Mouse (Mus musculus) CH12.LX (cell line): Measurements from ENCODE around the gene BC052040. TPM values are rescaled to one million over a fixed set of nuclear protein-coding genes. Genes with fewer than 3 reads are reported as not detected.

ENCODE experiments used
- DNase-seq: peaks from one replicate; pipeline ENCODE4 v3.0.0-alpha.2; 2013; ENCODE audit errors: extremely low read depth
- H3K27ac ChIP-seq: 2 replicates; pipeline ENCODE4 v1.5.1; 2012; ENCODE audit warnings: low read depth, mild to moderate bottlenecking, control low read depth, moderate library complexity; ENCODE audit not compliant: insufficient read depth
- H3K27me3 ChIP-seq: replicated peaks from 2 replicates; pipeline ENCODE3; 2012; ENCODE audit warnings: inconsistent platforms
- H3K36me3 ChIP-seq, 2 experiments: replicated peaks in 1 of 2; 2 replicates each; pipeline versions ENCODE3 to v1.6.1; 2012; ENCODE audit warnings: inconsistent platforms in 1 of 2, low read length in 1 of 2, mild to moderate bottlenecking in 1 of 2, mixed read lengths in 1 of 2, moderate library complexity in 1 of 2; ENCODE audit not compliant: control insufficient read depth in 1 of 2, insufficient read depth in 1 of 2
- H3K4me1 ChIP-seq, 2 experiments: 2 replicates each; pipeline ENCODE4 v1.6.1; 2012; ENCODE audit warnings: inconsistent platforms in 1 of 2, moderate library complexity in 1 of 2; ENCODE audit not compliant: insufficient read depth in 2 of 2, control insufficient read depth in 1 of 2
- H3K4me2 ChIP-seq: 2 replicates; pipeline ENCODE4 v1.6.1; 2012; ENCODE audit warnings: low read depth, mild to moderate bottlenecking, control low read depth; ENCODE audit not compliant: poor library complexity, insufficient read depth, severe bottlenecking
- H3K4me3 ChIP-seq, 3 experiments: fragments of 150-350 bp in 1 of 3; sonication (generic) in 1 of 3; replicated peaks in 1 of 3; 2 replicates each; pipeline versions ENCODE3 to v1.5.1; 2011 to 2012; ENCODE audit warnings: low read depth in 2 of 3, low read length in 2 of 3, mild to moderate bottlenecking in 2 of 3, moderate library complexity in 2 of 3, control low read depth in 1 of 3, improper control_type of control experiment in 1 of 3, inconsistent platforms in 1 of 3, mixed read lengths in 1 of 3; ENCODE audit not compliant: poor library complexity in 1 of 3
- H3K79me2 ChIP-seq: replicated peaks from 2 replicates; pipeline ENCODE4 v1.6.1; 2012; ENCODE audit warnings: mild to moderate bottlenecking, moderate library complexity; ENCODE audit not compliant: control insufficient read depth, poor library complexity, insufficient read depth, severe bottlenecking; ENCODE audit errors: extremely low read depth
- H3K9ac ChIP-seq: 2 replicates; pipeline ENCODE4 v1.6.1; 2012; ENCODE audit warnings: low read depth, mild to moderate bottlenecking, control low read depth, moderate library complexity; ENCODE audit not compliant: insufficient read depth
- H3K9me3 ChIP-seq: replicated peaks from 2 replicates; pipeline ENCODE3; 2012; ENCODE audit warnings: low read length, inconsistent platforms, mixed read lengths
- CHD1 ChIP-seq: IDR thresholded peaks from 2 replicates; pipeline ENCODE4 v1.6.1; 2012; ENCODE audit warnings: low read depth, low read length, improper control_type of control experiment, inconsistent platforms
- ELF1 ChIP-seq: IDR thresholded peaks from 2 replicates; pipeline ENCODE4 v1.6.1; 2014; ENCODE audit warnings: low read depth, mild to moderate bottlenecking, inconsistent platforms, low read length, improper control_type of control experiment
- EP300 ChIP-seq: IDR thresholded peaks from 2 replicates; pipeline ENCODE4 v1.6.1; 2011; ENCODE audit warnings: low read length, improper control_type of control experiment
- ETS1 ChIP-seq: conservative IDR thresholded peaks from 2 replicates; pipeline ENCODE4 v1.6.1; 2012; ENCODE audit warnings: low read depth, mild to moderate bottlenecking, inconsistent platforms, low read length, improper control_type of control experiment, moderate library complexity
- HCFC1 ChIP-seq: IDR thresholded peaks from 2 replicates; pipeline ENCODE4 v1.6.1; 2012; ENCODE audit warnings: low read depth, mild to moderate bottlenecking, inconsistent platforms, low read length, improper control_type of control experiment
- IRF4 ChIP-seq: IDR thresholded peaks from 2 replicates; pipeline ENCODE4 v1.6.1; 2014; ENCODE audit warnings: low read depth, mild to moderate bottlenecking, inconsistent platforms, low read length, improper control_type of control experiment
- JUN ChIP-seq: IDR thresholded peaks from 2 replicates; pipeline ENCODE4 v1.6.1; 2011; ENCODE audit warnings: low read depth, mild to moderate bottlenecking, low read length, improper control_type of control experiment, moderate library complexity; ENCODE audit not compliant: insufficient read depth
- KAT2A ChIP-seq: IDR thresholded peaks from 2 replicates; pipeline ENCODE4 v1.6.1; 2012; ENCODE audit warnings: low read length, improper control_type of control experiment, inconsistent platforms; ENCODE audit not compliant: insufficient replicate concordance
- MAFK ChIP-seq: IDR thresholded peaks from 2 replicates; pipeline ENCODE4 v1.6.1; 2011; ENCODE audit warnings: low read length, improper control_type of control experiment; ENCODE audit not compliant: insufficient replicate concordance
- MAX ChIP-seq: IDR thresholded peaks from 2 replicates; pipeline ENCODE4 v1.6.1; 2011; ENCODE audit warnings: low read length, improper control_type of control experiment
- MAZ ChIP-seq: IDR thresholded peaks from 2 replicates; pipeline ENCODE4 v1.6.1; 2012; ENCODE audit warnings: low read depth, mild to moderate bottlenecking, inconsistent platforms, low read length, improper control_type of control experiment, moderate library complexity
- MEF2A ChIP-seq: IDR thresholded peaks from 2 replicates; pipeline ENCODE4 v1.6.1; 2014; ENCODE audit warnings: low read depth, mild to moderate bottlenecking, inconsistent platforms, low read length, improper control_type of control experiment, borderline replicate concordance
- MYC ChIP-seq: IDR thresholded peaks from 2 replicates; pipeline ENCODE4 v1.6.1; 2011; ENCODE audit warnings: low read depth, mild to moderate bottlenecking, improper control_type of control experiment, low read length
- NELFE ChIP-seq: IDR thresholded peaks from 2 replicates; pipeline ENCODE4 v1.6.1; 2011; ENCODE audit warnings: low read depth, low read length, improper control_type of control experiment
- POLR2A ChIP-seq: IDR thresholded peaks from 2 replicates; pipeline ENCODE4 v1.6.1; 2011; ENCODE audit warnings: low read depth, mild to moderate bottlenecking, improper control_type of control experiment, low read length
- RCOR1 ChIP-seq: conservative IDR thresholded peaks from 2 replicates; pipeline ENCODE4 v1.6.1; 2012; ENCODE audit warnings: low read depth, mild to moderate bottlenecking, inconsistent platforms, low read length, improper control_type of control experiment
- SIN3A ChIP-seq: IDR thresholded peaks from 2 replicates; pipeline ENCODE4 v1.6.1; 2012; ENCODE audit warnings: low read length, improper control_type of control experiment, inconsistent platforms
- SMC3 ChIP-seq: IDR thresholded peaks from 2 replicates; pipeline ENCODE4 v1.6.1; 2011; ENCODE audit warnings: low read depth, low read length, improper control_type of control experiment
- TBP ChIP-seq: conservative IDR thresholded peaks from 2 replicates; pipeline ENCODE4 v1.6.1; 2011; ENCODE audit warnings: low read depth, low read length, improper control_type of control experiment
- USF2 ChIP-seq: conservative IDR thresholded peaks from 2 replicates; pipeline ENCODE4 v1.6.1; 2011; ENCODE audit warnings: low read depth, low read length, improper control_type of control experiment
- ZC3H11A ChIP-seq: IDR thresholded peaks from 2 replicates; pipeline ENCODE4 v1.6.1; 2012; ENCODE audit warnings: low read depth, mild to moderate bottlenecking, inconsistent platforms, low read length, improper control_type of control experiment
- ZNF384 ChIP-seq: IDR thresholded peaks from 2 replicates; pipeline ENCODE4 v1.6.1; 2012; ENCODE audit warnings: low read depth, low read length, improper control_type of control experiment, inconsistent platforms
- dilution Hi-C: fragments of 300-500 bp; cut with MboI; formaldehyde crosslinking; loops from 2 replicates; pipeline ENCODE4 v1.14.3; 2020; ENCODE audit warnings: low sequenced_read_pairs; ENCODE audit not compliant: extremely low pct_unique_long_range_greater_than_20kb, extremely low pct_ligation_motif_present
- in situ Hi-C: fragments of 300-500 bp; cut with MboI; formaldehyde crosslinking; loops from 3 replicates; pipeline ENCODE4 v1.14.3; 2019; ENCODE audit warnings: low sequenced_read_pairs, low pct_ligation_motif_present, low pct_unique_long_range_greater_than_20kb, mixed read lengths
- polyA plus RNA-seq: library from polyadenylated mRNA; unstranded; fragments of >175 nt; gene quantifications from 2 replicates; pipeline ENCODE4 v1.2.1, GENCODE M21; 2012; ENCODE audit warnings: low read depth; ENCODE audit not compliant: insufficient read length
- total RNA-seq, 2 experiments: library from RNA; depleted of rRNA; stranded (reverse); fragments of 300-350 nt in 1 of 2; fragments of >200 nt in 1 of 2; gene quantifications; 2 replicates each; pipeline ENCODE4 v1.2.3; 2012 to 2014

BC052040 gene
- total and polyA plus RNA-seq, 3 experiments = 5.9 to 16.5 (median 6.5) TPM

DNA sequence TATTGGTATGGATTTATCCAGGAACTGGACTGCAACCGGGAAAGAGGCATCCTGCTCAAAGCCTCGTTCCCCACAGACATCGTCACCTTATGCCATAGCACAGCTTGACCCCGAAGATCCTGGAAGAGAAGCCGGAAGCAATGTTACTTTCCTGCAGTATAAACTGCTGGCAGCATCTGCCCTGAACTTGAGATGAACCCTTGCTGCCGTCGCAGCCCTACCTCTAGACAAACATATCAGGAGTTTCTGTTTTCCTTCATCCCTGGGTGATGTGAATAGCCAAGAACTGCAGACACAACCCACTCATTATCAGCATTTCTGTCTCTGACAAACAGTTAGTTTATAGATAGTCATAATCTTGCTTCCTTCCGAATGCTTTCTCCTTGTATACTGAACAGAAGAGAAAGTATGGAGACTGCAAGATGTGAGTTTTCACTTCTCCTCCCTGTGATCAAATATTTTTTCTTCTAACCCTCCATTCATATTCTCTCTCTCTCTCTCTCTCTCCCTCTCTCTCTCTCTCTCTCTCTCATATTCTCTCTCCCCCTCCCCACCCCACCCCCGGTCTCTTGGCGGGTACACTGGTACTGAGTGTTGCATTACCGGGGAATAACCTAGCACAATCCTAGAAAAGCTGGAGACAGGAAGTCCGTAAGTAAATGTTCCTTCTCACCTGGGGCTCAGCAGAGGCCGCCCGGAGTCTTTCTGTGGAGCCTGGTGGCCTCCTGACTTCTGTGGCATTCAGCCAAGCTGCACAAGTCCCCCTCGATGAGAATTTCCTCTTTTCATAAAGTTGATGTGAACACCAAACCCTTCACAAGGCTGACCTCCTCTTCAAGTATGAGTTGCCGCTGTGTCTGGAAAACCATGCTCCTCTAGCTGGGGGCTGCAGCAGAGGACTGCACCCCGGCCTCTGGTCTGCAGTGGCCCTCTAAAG, 195.7 kb downstream of the BC052040 start:
- H3K79me2 ChIP-seq = no peaks in the 10 kb centered on the region
- H3K9me3 ChIP-seq = no peaks in the 10 kb centered on the region
- H3K9ac ChIP-seq = no peak overlapping the region
- dilution Hi-C loops = no loop called here
- in situ Hi-C loops = no loop called here
- H3K4me1 ChIP-seq = peaks cover 0 to 11% of the 10 kb centered on the region in 2 experiments; a peak in 3 of 4 replicates
- H3K4me2 ChIP-seq = no peak overlapping the region
- no peak overlapping the region for H3K4me3 ChIP-seq
- DNase-seq = no peak
- TF ChIP-seq NELFE = no peak
- no peak for TF ChIP-seq IRF4
- TF ChIP-seq POLR2A = no peak
- no peak for TF ChIP-seq MAFK
- no peak for TF ChIP-seq SIN3A
- no peak for TF ChIP-seq ELF1
- no peak for TF ChIP-seq EP300
- no peak for TF ChIP-seq MYC
- TF ChIP-seq SMC3 = no peak
- no peak for TF ChIP-seq JUN
- TF ChIP-seq TBP = no peak
- TF ChIP-seq RCOR1 = no peak
- TF ChIP-seq MAZ = no peak
- TF ChIP-seq ZNF384 = no peak
- no peak for TF ChIP-seq CHD1
- TF ChIP-seq ETS1 = no peak
- peaks cover 6 to 24% of the 10 kb centered on the region in 2 experiments for H3K36me3 ChIP-seq
- no peaks in the 10 kb centered on the region for H3K27me3 ChIP-seq
- no peak overlapping the region for H3K27ac ChIP-seq

DNA sequence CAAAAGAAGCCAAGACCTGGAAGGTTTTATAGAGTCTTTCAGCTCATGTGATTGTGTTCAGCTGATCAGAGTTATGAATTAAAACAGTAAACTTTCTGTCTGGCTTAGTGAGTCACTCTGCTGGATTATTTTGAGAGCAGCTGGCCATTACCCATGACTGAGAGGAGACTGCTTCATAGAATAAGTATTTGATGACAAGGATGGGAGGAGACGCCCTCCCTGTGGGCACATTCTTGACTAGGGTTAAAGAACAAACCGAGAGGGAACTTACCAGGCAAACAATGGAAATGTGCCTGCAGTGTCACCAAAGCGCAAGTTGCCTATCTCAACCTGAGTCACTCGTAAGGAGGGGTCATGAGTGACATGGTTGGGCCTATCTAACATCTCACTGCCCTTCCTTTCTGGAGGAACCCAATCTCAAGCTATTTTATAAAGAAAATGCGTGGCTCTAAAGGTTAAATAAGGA, 199.1 kb downstream of the BC052040 start:
- Histone ChIP-seq H3K4me2 (no peak overlapping the region), H3K9ac (no peak overlapping the region), H3K27me3 (no peaks in the 10 kb centered on the region), H3K4me1 (no peaks in the 10 kb centered on the region), H3K9me3 (no peaks in the 10 kb centered on the region), H3K36me3 (peaks cover 6 to 22% of the 10 kb centered on the region in 2 experiments), H3K79me2 (no peaks in the 10 kb centered on the region), H3K4me3 (no peak overlapping the region), H3K27ac (no peak overlapping the region)
- TF ChIP-seq HCFC1 (no peak), EP300 (no peak), MAZ (no peak), RCOR1 (no peak), KAT2A (no peak), MEF2A (no peak), MAX (no peak), JUN (no peak), USF2 (no peak), MAFK (no peak), MYC (no peak), IRF4 (no peak), TBP (no peak), NELFE (no peak), ETS1 (no peak), ZC3H11A (no peak)
- in situ Hi-C loops = no loop called here
- DNase-seq = no peak
- dilution Hi-C loops = no loop called here
